Mouse (Mus musculus) lung, postnatal 36 days (tissue): ENCODE results near the gene Dars.
"Not testable (repeated sequence)": the region's sequence is repeated elsewhere in the genome, so short reads cannot be mapped to it uniquely, and the experiment has no call there.

ENCODE experiments used
- DNase-seq: peaks from one replicate; pipeline ENCODE4 v3.0.0; 2022; ENCODE audit warnings: mixed read lengths

The Dars gene

DNA sequence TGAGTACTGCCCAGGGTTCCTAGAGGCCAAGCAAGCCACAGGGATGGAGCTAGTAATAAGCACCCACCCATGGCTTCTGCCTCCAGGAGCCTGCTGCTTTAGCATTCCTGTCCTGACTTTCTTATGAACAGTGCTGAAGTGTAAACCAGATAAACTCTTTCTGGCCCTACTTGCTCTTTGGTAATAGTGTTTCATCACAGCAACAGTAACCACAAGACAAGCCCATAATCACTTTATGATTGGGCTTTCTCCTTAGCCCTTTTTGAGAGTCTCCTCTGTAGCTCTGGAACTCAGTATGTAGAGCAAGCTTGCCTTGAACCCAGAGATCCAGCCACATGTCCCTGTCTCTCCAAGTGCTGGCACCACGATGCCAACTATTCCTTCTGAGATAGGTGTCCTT is 86.9 kb downstream of the Dars start:
- no peak for DNase-seq

- no peak for DNase-seq
These were observed 89.0 kb downstream of the Dars start, which contains the start of gene Lct for GRCm38 (mm10) chr1:128328218-128328617. Gene Lct, minus strand, starts transcription at chr1:128328318.

- no peak for DNase-seq
These were observed 90.0 kb downstream of the Dars start for GRCm38 (mm10) chr1:128327165-128327564.

DNA sequence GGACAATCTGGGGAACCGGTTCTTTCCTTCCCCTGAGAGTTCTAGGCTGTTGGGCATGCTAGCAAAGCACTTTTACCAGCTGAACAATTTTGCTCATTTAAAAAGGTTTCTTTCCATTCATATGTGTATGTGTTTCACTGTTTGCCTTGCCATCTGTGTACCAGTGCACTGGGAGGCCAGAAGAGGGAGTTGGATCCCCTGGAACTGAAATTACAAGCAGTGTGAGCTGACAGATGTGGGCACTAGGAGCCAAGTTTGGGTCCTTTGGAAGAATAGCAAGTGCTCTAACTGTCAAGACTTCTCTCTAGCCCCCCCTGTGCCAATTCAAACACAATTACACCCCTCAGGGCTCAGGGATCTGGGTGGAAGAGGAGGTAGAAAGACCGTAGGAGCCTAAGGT is 92.4 kb downstream of the Dars start:
- no peak for DNase-seq

DNA sequence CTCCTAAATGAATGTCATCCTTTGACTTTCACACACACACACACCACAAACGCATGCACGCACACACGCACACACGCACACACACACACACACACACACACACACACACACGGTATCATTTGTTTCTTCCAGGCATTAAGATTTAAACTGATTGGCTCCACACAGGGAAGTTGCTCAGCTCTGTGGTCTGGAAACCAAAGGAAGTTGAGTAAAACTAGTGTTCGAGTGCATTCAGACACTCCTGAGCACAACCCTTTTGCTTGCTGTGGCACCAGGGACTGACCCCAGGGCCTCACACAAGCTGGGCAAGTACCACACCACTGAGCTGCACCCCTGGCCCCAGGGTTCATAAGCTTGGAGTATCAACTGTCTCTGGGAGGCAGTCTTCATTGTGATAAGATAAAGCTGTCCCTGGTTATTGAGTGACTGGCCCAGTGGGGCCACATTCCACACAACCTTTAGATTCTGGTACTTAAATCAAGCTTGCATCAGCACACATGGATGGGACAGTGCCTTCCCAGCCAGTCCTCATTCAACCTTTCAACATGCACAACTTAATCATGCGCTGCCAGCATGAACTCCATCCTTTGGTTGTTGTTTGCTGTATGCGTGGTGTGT is 94.0 kb downstream of the Dars start:
- DNase-seq = no peak

DNA sequence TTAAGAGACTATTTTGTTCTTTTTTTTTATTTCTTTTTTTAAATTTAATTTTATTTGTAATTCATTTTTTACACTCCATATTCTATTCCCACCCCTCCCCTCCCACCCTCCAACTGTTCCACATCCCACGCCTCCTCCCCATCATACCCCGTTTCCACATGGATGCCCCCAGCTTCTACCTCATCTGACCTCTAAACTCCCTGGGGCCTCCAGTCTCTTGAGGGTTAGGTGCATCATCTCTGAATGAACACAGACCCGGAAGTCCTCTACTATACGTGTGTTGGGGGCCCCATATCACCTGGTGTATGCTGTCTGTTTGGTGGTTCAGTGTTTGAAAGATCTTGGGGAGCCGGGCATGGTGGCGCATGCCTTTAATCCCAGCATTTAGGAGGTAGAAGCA is 97.9 kb downstream of the Dars start:
- DNase-seq = not testable (repeated sequence)

GRCm38 (mm10) chr1:128314665-128315064 is 102.5 kb downstream of the Dars start:
- DNase-seq = no peak
